Mouse (Mus musculus) v-Abl transformed pro-B cells (cell line): ENCODE data around the gene Elavl2.

ENCODE experiments used
- in situ Hi-C, 2 experiments: fragments of 400-800 bp; cut with MboI; formaldehyde crosslinking; loops; one replicate each; pipeline ENCODE4 v1.15.1; 2025; ENCODE audit not compliant: unreplicated experiment in 2 of 2

Gene Elavl2

DNA sequence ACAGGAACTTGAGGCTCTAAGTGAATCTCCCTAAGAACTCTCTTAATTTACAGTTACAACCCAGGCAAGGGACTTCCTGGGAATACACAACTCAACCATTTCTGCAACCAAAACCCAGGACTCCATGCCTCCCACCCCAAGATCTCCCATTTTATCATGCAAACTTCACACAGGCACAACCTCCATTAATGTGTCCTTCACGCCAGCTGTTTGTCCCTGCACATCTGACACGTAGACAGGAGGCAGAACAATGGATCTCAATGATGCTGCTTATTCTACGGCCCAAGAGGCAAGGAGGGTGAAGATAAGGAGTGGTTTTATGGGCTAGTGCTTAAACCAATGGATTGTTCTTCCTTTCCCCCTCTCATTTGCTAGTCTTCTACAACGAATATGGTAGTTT is 176.8 kb downstream of the Elavl2 start:
- in situ Hi-C loops: no loop called here

DNA sequence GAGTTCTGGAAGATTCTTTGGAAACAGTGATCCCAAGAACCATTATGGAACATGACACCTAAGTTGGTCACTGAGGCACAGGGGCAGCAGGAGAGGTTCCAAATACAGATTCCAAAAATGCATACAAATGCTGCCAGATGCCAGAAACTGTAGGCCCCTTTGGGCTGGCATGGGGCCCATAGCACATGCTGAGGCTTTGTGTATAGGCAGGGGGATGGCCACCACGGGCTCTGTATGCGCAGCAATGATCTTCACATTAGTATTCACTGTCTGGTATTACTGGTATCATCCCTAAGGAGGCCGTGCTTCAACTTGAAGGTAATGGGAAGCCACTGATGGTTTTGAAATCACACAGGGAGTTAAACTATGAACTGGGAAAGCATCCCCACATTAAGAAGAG is 181.3 kb downstream of the Elavl2 start:
- in situ Hi-C loops: no loop called here

DNA sequence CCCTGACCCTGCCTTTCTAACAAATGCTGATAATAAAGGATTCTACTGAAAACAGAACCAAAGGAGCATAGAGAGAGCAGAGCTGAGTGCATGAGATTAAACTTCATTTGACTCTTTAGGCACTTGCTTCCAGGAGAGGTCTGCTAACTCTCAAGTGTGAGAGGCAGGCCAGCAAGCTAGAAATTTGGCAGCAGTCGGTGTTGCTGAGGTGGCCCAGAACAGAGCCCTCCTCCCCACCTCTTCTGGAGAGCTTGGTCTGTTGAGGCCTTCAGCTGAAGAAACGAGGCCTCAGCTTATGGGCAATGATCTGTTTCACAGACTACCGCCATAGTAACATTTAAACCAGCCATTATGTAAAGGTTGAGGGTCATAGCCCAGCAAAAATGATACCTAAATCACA is 186.7 kb downstream of the Elavl2 start:
- in situ Hi-C loops: no loop called here

DNA sequence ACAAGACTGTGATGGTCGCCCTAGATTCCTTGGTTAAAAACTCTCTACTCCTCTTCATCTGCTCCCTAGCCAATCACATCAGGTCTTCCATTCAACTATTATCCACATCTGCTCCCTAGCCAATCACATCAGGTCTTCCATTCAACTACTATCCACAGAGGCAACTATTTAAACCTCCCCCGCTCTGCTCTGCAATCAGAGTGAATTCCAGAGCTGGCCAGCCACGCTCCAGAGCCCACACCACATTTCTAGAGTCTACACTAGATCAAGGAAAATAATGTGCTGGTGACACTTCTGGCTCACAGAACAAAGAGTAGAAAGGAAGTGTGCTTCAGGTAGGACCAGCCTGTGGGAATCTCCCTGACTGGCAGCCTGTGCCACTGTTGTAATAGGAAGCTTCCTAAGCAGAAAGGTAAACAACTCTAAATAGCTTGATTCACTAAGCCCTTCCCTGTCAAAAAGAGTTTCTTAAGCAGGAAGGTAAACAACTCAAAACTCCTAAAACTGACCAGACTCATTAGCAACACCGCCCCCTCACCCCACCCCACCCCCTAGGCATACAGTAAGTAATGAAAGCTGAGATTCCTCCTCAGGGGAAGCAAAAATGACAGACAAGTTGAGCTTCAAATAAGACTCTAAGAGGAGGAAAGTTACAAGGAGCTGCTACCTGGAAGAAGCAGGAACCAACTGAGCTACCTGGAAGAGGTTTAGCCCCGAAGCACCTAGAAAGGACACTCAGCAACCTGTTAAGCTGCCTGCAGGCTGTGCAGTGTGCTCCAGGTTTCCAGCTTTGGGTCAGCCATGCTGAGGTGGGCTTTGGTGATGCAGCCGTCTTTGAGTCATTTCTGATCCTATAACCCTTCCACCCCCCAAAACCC is 191.9 kb downstream of the Elavl2 start:
- in situ Hi-C loops: no loop called here
